Mouse (Mus musculus): Measurements from ENCODE around the gene Arl6.
A peak's percentile ranks its signal among the peaks of the same experiment; 100 is the strongest.

Arl6 gene

GRCm38 (mm10) chr16:59639102-59639691, at the start of gene Arl6:
Gene Arl6 (minus strand): TSS chr16:59639391.
- DNase-seq (ENCODE audit: low spot score): peak; percentile 83

GRCm38 (mm10) chr16:59685135-59685534, 45.9 kb upstream of the Arl6 start:
- DNase-seq (ENCODE audit: low spot score): no peak

GRCm38 (mm10) chr16:59683434-59683833, 44.2 kb upstream of the Arl6 start:
- peak; percentile 75 for DNase-seq (ENCODE audit: low spot score)

GRCm38 (mm10) chr16:59682216-59682891, 43.2 kb upstream of the Arl6 start:
- no peak for DNase-seq (ENCODE audit: low spot score)

- DNase-seq (ENCODE audit: low spot score): no peak
Observed at GRCm38 (mm10) chr16:59666938-59667337, 27.7 kb upstream of the Arl6 start.

- no peak for DNase-seq (ENCODE audit: low spot score)
Observed at GRCm38 (mm10) chr16:59643766-59644165, 4.6 kb upstream of the Arl6 start.

- no peak for DNase-seq (ENCODE audit: low spot score)
Observed at GRCm38 (mm10) chr16:59639985-59640384, 794 bp upstream of the Arl6 start.

- DNase-seq (ENCODE audit: low spot score): no peak
Observed at GRCm38 (mm10) chr16:59634598-59634997, 4.6 kb downstream of the Arl6 start.

- no peak for DNase-seq (ENCODE audit: low spot score)
Observed at GRCm38 (mm10) chr16:59621554-59621953, 17.6 kb downstream of the Arl6 start.

- peak; percentile 55 for DNase-seq (ENCODE audit: low spot score)
Observed at GRCm38 (mm10) chr16:59617167-59617566, 22.0 kb downstream of the Arl6 start.

- DNase-seq (ENCODE audit: low spot score): no peak
Observed at GRCm38 (mm10) chr16:59615675-59616074, 23.5 kb downstream of the Arl6 start.

- DNase-seq (ENCODE audit: low spot score): no peak
Observed at GRCm38 (mm10) chr16:59610750-59611149, 28.4 kb downstream of the Arl6 start.

GRCm38 (mm10) chr16:59604078-59604781, 35.0 kb downstream of the Arl6 start:
- no peak for DNase-seq (ENCODE audit: low spot score)

GRCm38 (mm10) chr16:59600311-59601251, 38.6 kb downstream of the Arl6 start, which contains the start of gene Crybg3:
Gene Crybg3 (minus strand): TSS chr16:59600979.
- DNase-seq (ENCODE audit: low spot score): no peak

GRCm38 (mm10) chr16:59599411-59600265, 39.6 kb downstream of the Arl6 start:
- no peak for DNase-seq (ENCODE audit: low spot score)

- DNase-seq (ENCODE audit: low spot score): no peak
Observed at GRCm38 (mm10) chr16:59598997-59599396, 40.2 kb downstream of the Arl6 start.

GRCm38 (mm10) chr16:59597256-59597655, 41.9 kb downstream of the Arl6 start:
- DNase-seq (ENCODE audit: low spot score): no peak

- no peak for DNase-seq (ENCODE audit: low spot score)
Observed at GRCm38 (mm10) chr16:59594714-59595113, 44.5 kb downstream of the Arl6 start.

- DNase-seq (ENCODE audit: low spot score): no peak
Observed at GRCm38 (mm10) chr16:59590790-59591189, 48.4 kb downstream of the Arl6 start.

GRCm38 (mm10) chr16:59588351-59589025, 50.7 kb downstream of the Arl6 start:
- DNase-seq (ENCODE audit: low spot score): no peak
